In the genomic region with DNA sequence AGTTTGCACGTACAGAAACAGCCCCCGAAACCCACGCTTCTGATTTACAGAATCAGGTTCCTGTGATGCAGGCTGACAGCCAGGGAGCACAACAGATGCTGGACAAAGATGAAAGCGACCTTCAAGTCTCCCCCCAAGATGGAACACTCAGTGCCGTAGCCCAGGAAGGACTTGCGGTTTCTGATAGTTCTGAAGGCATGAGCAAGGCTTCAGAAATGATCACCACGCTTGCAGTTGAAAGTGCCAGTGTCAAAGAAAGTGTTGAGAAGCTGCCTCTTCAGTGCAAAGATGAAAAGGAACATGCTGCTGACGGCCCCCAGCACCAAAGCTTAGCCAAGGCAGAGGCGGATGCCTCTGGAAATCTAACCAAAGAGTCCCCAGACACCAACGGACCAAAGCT, we compare ENCODE assay signal across 20 mouse cellular contexts. TPM values are rescaled to one million over a fixed set of nuclear protein-coding genes. Genes with fewer than 3 reads are reported as not detected.
DNase-seq lines count a peak whose midpoint lies in the region; ATAC-seq and TF ChIP-seq lines count a peak whose summit lies in the region.
"Had no signal": no experiment of that assay in that cellular context is flagged by ENCODE, and none has a peak within 500 bp of the region (broad histone marks: within the 10 kb centered on the region; RNA-seq: fewer than 3 reads in every experiment).

No protein-coding gene starts in this region.

- intact Hi-C loops in left cerebral cortex, postnatal 4 days (cut with DNase I): no loop called here

- no peaks in the 10 kb centered on the region for H3K36me3 ChIP-seq in testis, adult 2 months (ENCODE audit: control insufficient read depth, insufficient read depth, low read length)
- H3K36me3 ChIP-seq: G1E had no signal

- peak; percentile 60 for ATAC-seq in inflammation-experienced regulatory T-cells, adult 6 months
- ATAC-seq: forebrain, embryonic 16.5 days had no signal

- DNase-seq in testis, postnatal 14 days (ENCODE audit: low spot score): no peak
- DNase-seq in CD4-positive helper T cell, adult 2 months (ENCODE audit: low read depth, low spot score): peak; percentile 72
- peak; percentile 54 for DNase-seq in T-cell, adult 2 months (ENCODE audit: low spot score)
- DNase-seq in layer of hippocampus, postnatal 10 days (ENCODE audit: low spot score in 2 of 2): no peak
- no peak for DNase-seq in left cerebral cortex, postnatal 4 days
- DNase-seq: adrenal gland, postnatal 14 days; cerebellum, adult 18-20 months; cerebellum, adult 9-11 months; cerebellum, postnatal 36 days; gastrocnemius, postnatal 10 days; heart, adult 18-20 months; heart, postnatal 14 days had no signal

- no peak for TF ChIP-seq CTCF in testis, adult 2 months (IDR thresholded peaks at IDR 0.05; ENCODE audit: control insufficient read depth, insufficient read depth, insufficient replicate concordance, low read depth, low read length)

- no peak for TF ChIP-seq POLR2A in testis, adult 2 months (IDR thresholded peaks at IDR 0.05; ENCODE audit: control insufficient read depth, low read depth, low read length)

- no peak overlapping the region for H3K4me3 ChIP-seq in testis, adult 2 months (ENCODE audit: control insufficient read depth, low read depth, low read length)
- H3K4me3 ChIP-seq: embryonic facial prominence, embryonic 13.5 days; forebrain, embryonic 12.5 days; heart, embryonic 10.5 days; hindbrain, embryonic 13.5 days had no signal

- H3K4me1 ChIP-seq in testis, adult 2 months (ENCODE audit: control insufficient read depth, insufficient read depth, low read length): peaks cover 4% of the 10 kb centered on the region; the same call in 1 of the 2 replicates
- H3K4me1 ChIP-seq: embryonic facial prominence, embryonic 13.5 days; forebrain, embryonic 12.5 days; hindbrain, embryonic 13.5 days had no signal

- no peaks in the 10 kb centered on the region for H3K27me3 ChIP-seq in testis, adult 2 months (ENCODE audit: control insufficient read depth, insufficient read depth, low read length)
- H3K27me3 ChIP-seq: embryonic facial prominence, embryonic 13.5 days; forebrain, embryonic 12.5 days; hindbrain, embryonic 13.5 days had no signal

- H3K27ac ChIP-seq in testis, adult 2 months (ENCODE audit: control insufficient read depth, insufficient read depth, low read depth, low read length): 0 out of 2 replicates have a peak overlapping the region, but pooled peaks have one; percentile 52
- H3K27ac ChIP-seq: embryonic facial prominence, embryonic 13.5 days; forebrain, embryonic 12.5 days; heart, embryonic 10.5 days; hindbrain, embryonic 13.5 days had no signal

RNA-seq across cellular contexts. Expression of gene Zbtb2, which starts 30.5 kb away (rescaled TPM):
- polyA plus RNA-seq in testis, adult 2 months (2012; rRNA removed): 2.3 TPM in 2 replicates
- polyA plus RNA-seq in inflammation-experienced regulatory T-cells, adult 6 months (2017; shearing (Covaris generic)): 10 to 100 TPM in 2 of 3 experiments, 1 to 10 TPM in 1; 9.1 to 11.5 (median 11.1) TPM
- 10 to 100 TPM; 10.8 to 12.0 TPM for total RNA-seq in layer of hippocampus, postnatal 10 days (2021)
- 10 to 100 TPM; 13.7 to 14.3 TPM for total RNA-seq in left cerebral cortex, postnatal 4 days (2021)

Comparison
In these comparisons a context has a peak if more than half of its experiments do, and no peak if none do; other contexts are left out.
1. DNase-seq: peak in CD4-positive helper T cell, adult 2 months (single experiment) and T-cell, adult 2 months (single experiment); none in testis, postnatal 14 days (single experiment), layer of hippocampus, postnatal 10 days (0 of 2) and left cerebral cortex, postnatal 4 days (single experiment).